Mouse (Mus musculus) intestine, postnatal 0 days (tissue): ENCODE data around the gene Zfp3. TPM values are rescaled to one million over a fixed set of nuclear protein-coding genes. Genes with fewer than 3 reads are reported as not detected.

ENCODE experiments used
- ATAC-seq: fragments of 200-750 bp; cut with Nextera tagmentation; 2 replicates; pipeline ENCODE4 v1.8.0; 2017; ENCODE audit warnings: mild to moderate bottlenecking, moderate TSS enrichment, moderate library complexity
- H3K27ac ChIP-seq: fragments of 300-500 bp; sonication (generic); 2 replicates; pipeline ENCODE4 v1.5.1; 2014; ENCODE audit warnings: mild to moderate bottlenecking, low read depth, low read length, moderate library complexity
- H3K27me3 ChIP-seq: fragments of 300-500 bp; sonication (generic); replicated peaks from 2 replicates; pipeline ENCODE4 v1.6.1; 2014; ENCODE audit warnings: low read length, mixed read lengths; ENCODE audit not compliant: control insufficient read depth, insufficient read depth
- H3K36me3 ChIP-seq: fragments of 300-500 bp; sonication (generic); 2 replicates; pipeline ENCODE4 v1.6.1; 2014; ENCODE audit warnings: mild to moderate bottlenecking, moderate library complexity; ENCODE audit not compliant: control insufficient read depth, insufficient read depth
- H3K4me1 ChIP-seq: fragments of 300-500 bp; sonication (generic); replicated peaks from 2 replicates; pipeline ENCODE4 v1.6.1; 2014; ENCODE audit warnings: antibody characterized with exemption, low read length, mixed read lengths; ENCODE audit not compliant: control insufficient read depth, insufficient read depth
- H3K4me2 ChIP-seq: fragments of 300-500 bp; sonication (generic); replicated peaks from 2 replicates; pipeline ENCODE4 v1.6.1; 2014; ENCODE audit warnings: low read depth, mild to moderate bottlenecking, moderate library complexity
- H3K4me3 ChIP-seq: fragments of 300-500 bp; sonication (generic); 2 replicates; pipeline ENCODE4 v1.5.1; 2014; ENCODE audit warnings: low read depth, low read length
- H3K9ac ChIP-seq: fragments of 300-500 bp; sonication (generic); 2 replicates; pipeline ENCODE4 v1.6.1; 2014; ENCODE audit warnings: mild to moderate bottlenecking, low read depth, low read length
- H3K9me3 ChIP-seq: fragments of 300-500 bp; sonication (generic); 2 replicates; pipeline ENCODE4 v1.6.1; 2016; ENCODE audit warnings: mixed run types; ENCODE audit not compliant: control insufficient read depth
- CTCF ChIP-seq: sonication (generic); IDR thresholded peaks from 2 replicates; pipeline ENCODE4 v1.5.1; 2016; ENCODE audit warnings: low read depth, mild to moderate bottlenecking, control low read depth, antibody characterized with exemption, moderate library complexity
- WGBS: fragments of 180-500 bp; shearing (Covaris S2); extraction: QIAGEN DNeasy Blood & Tissue Kit; methylation state at CpG from one replicate; pipeline ENCODE4 v1.1.7; 2014; 5-methylcytosine and 5-hydroxymethylcytosine counted together
- polyA plus RNA-seq: library from polyadenylated mRNA; unstranded; fragments of >200 nt; fragmentation: Nextera tagmentation; extraction: Ambion mirVana; gene quantifications from 2 replicates; pipeline ENCODE4 v1.2.1, GENCODE M21; 2015

Zfp3 gene
- polyA plus RNA-seq, 1 experiment from 2014 or later, result 4.4 TPM

- Histone ChIP-seq H3K9ac (no peak overlapping the region), H3K4me3 (no peak overlapping the region), H3K9me3 (no peaks in the 10 kb centered on the region), H3K27me3 (no peaks in the 10 kb centered on the region), H3K4me1 (no peaks in the 10 kb centered on the region), H3K36me3 (no peaks in the 10 kb centered on the region), H3K27ac (no peak overlapping the region), H3K4me2 (no peak overlapping the region)
- no peak for ATAC-seq
- 0 out of 2 replicates have a peak, but pooled peaks have one; percentile 18 for TF ChIP-seq CTCF
- WGBS, result 91% methylated on average over 2 of the region's 2 CpGs
These were observed 38.3 kb downstream of the Zfp3 start for GRCm38 (mm10) chr11:70802208-70802864.

GRCm38 (mm10) chr11:70802865-70803261 is 38.9 kb downstream of the Zfp3 start:
- no peak for TF ChIP-seq CTCF
- 78% methylated on average over 2 of the region's 2 CpGs for WGBS

GRCm38 (mm10) chr11:70803711-70804200 is 39.7 kb downstream of the Zfp3 start:
- Histone ChIP-seq H3K36me3 (no peaks in the 10 kb centered on the region), H3K27ac (no peak overlapping the region), H3K9ac (no peak overlapping the region), H3K27me3 (no peaks in the 10 kb centered on the region), H3K4me3 (no peak overlapping the region), H3K4me2 (no peak overlapping the region), H3K9me3 (no peaks in the 10 kb centered on the region), H3K4me1 (no peaks in the 10 kb centered on the region)
- 79% methylated on average over 6 of the region's 6 CpGs for WGBS
- ATAC-seq, result no peak
- TF ChIP-seq CTCF, result no peak

More at GRCm38 (mm10) chr11:70802865-70803261, 38.9 kb downstream of the Zfp3 start:
- no peak for ATAC-seq
- Histone ChIP-seq H3K9me3 (no peaks in the 10 kb centered on the region), H3K36me3 (no peaks in the 10 kb centered on the region), H3K27me3 (no peaks in the 10 kb centered on the region), H3K4me2 (no peak overlapping the region), H3K4me1 (no peaks in the 10 kb centered on the region), H3K27ac (no peak overlapping the region), H3K9ac (no peak overlapping the region), H3K4me3 (no peak overlapping the region)

- 86% methylated on average over 3 of the region's 3 CpGs for WGBS
These were observed 40.4 kb downstream of the Zfp3 start for GRCm38 (mm10) chr11:70804395-70804794.

GRCm38 (mm10) chr11:70805641-70806175 is 41.7 kb downstream of the Zfp3 start:
- no peak for TF ChIP-seq CTCF
- H3K4me2 ChIP-seq, result peak overlapping the region; percentile 24; the same call in 1 of the 2 replicates
- 72% methylated on average over 8 of the region's 8 CpGs for WGBS
- H3K4me3 ChIP-seq, result no peak overlapping the region
- H3K4me1 ChIP-seq, result no peaks in the 10 kb centered on the region
- no peak overlapping the region for H3K9ac ChIP-seq
- H3K27me3 ChIP-seq, result no peaks in the 10 kb centered on the region
- H3K9me3 ChIP-seq, result no peaks in the 10 kb centered on the region
- no peaks in the 10 kb centered on the region for H3K36me3 ChIP-seq
- H3K27ac ChIP-seq, result peak overlapping the region; percentile 60; the same call in 1 of the 2 replicates
- ATAC-seq, result no peak

More at GRCm38 (mm10) chr11:70804395-70804794, 40.4 kb downstream of the Zfp3 start:
- ATAC-seq, result no peak
- no peak for TF ChIP-seq CTCF
- Histone ChIP-seq H3K36me3 (no peaks in the 10 kb centered on the region), H3K4me3 (no peak overlapping the region), H3K4me2 (no peak overlapping the region), H3K27me3 (no peaks in the 10 kb centered on the region), H3K27ac (0 out of 2 replicates have a peak overlapping the region, but pooled peaks have one; percentile 60), H3K4me1 (no peaks in the 10 kb centered on the region), H3K9ac (no peak overlapping the region), H3K9me3 (no peaks in the 10 kb centered on the region)

GRCm38 (mm10) chr11:70806697-70807096 is 42.7 kb downstream of the Zfp3 start:
- WGBS, result 71% methylated on average over 4 of the region's 4 CpGs
- Histone ChIP-seq H3K4me3 (no peak overlapping the region), H3K9ac (no peak overlapping the region), H3K27ac (no peak overlapping the region), H3K9me3 (no peaks in the 10 kb centered on the region), H3K4me1 (no peaks in the 10 kb centered on the region), H3K36me3 (no peaks in the 10 kb centered on the region), H3K27me3 (no peaks in the 10 kb centered on the region), H3K4me2 (no peak overlapping the region)
- no peak for ATAC-seq
- no peak for TF ChIP-seq CTCF
